Comparison of ENCODE assay signal across 10 mouse cellular contexts in the genomic region with DNA sequence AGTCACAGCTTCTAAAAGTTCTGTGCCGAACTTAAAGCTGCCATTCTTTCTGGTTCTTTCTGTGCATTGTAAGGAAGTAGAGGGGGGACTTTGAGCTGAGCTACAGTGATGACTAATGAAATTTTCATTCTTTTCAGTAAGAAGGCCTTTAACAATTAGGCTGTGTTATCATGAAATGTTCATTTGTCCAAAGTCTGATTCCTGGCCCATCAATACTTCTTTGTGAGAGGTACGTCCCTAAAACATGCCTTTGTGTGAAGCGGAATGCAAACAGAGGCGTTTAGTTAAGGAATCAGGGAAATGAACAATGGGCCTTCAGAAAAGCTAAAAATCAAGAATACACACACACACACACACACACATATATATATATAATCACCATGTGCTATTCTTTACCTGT. TPM values are rescaled to one million over a fixed set of nuclear protein-coding genes. Genes with fewer than 3 reads are reported as not detected.
"Had no signal": no experiment of that assay in that cellular context is flagged by ENCODE, and none has a peak within 500 bp of the region (broad histone marks: within the 10 kb centered on the region; RNA-seq: fewer than 3 reads in every experiment).

No protein-coding gene starts in this region.

- H3K27me3 ChIP-seq: limb, embryonic 13.5 days; midbrain, embryonic 12.5 days had no signal

- H3K9ac ChIP-seq: limb, embryonic 13.5 days; liver, embryonic 14.5 days; midbrain, embryonic 12.5 days had no signal

- H3K4me1 ChIP-seq: limb, embryonic 13.5 days; midbrain, embryonic 12.5 days had no signal

- H3K4me2 ChIP-seq: limb, embryonic 13.5 days; midbrain, embryonic 12.5 days had no signal

- H3K36me3 ChIP-seq: limb, embryonic 13.5 days; midbrain, embryonic 12.5 days had no signal

- DNase-seq: kidney, adult 11 months; kidney, adult 9 months; kidney, postnatal 36 days; lung, adult 18-20 months; thymus, postnatal 14 days had no signal

- H3K27ac ChIP-seq: kidney, postnatal 0 days; limb, embryonic 13.5 days; liver, embryonic 14.5 days; midbrain, embryonic 12.5 days had no signal

- H3K4me3 ChIP-seq: limb, embryonic 13.5 days; midbrain, embryonic 12.5 days had no signal

- H3K9me3 ChIP-seq: limb, embryonic 13.5 days; midbrain, embryonic 12.5 days had no signal

RNA-seq across cellular contexts. Expression of a gene that starts 31.0 kb away (rescaled TPM):
- polyA plus RNA-seq: liver, adult 2 months had no signal
